Mouse (Mus musculus) adrenal gland, adult 8-10 months (tissue): Measurements from ENCODE around the gene Atg14. TPM values are rescaled to one million over a fixed set of nuclear protein-coding genes. Genes with fewer than 3 reads are reported as not detected.
A peak's percentile ranks its signal among the peaks of the same experiment; 100 is the strongest.
"Not testable (repeated sequence)": the region's sequence is repeated elsewhere in the genome, so short reads cannot be mapped to it uniquely, and the experiment has no call there.

Source experiments
- DNase-seq: peaks from one replicate; pipeline ENCODE4 v3.0.0; 2022
- total RNA-seq, 4 experiments: library from RNA; stranded (reverse); gene quantifications; 2 replicates each; pipeline ENCODE4 v1.2.4; 2022

Gene Atg14
- total RNA-seq, 4 experiments from 2014 or later = 14.2 to 21.5 (median 20.2) TPM

GRCm38 (mm10) chr14:47542283-47542682 lies 28.2 kb downstream of the Atg14 start:
- DNase-seq = no peak

GRCm38 (mm10) chr14:47541325-47541948 lies 29.0 kb downstream of the Atg14 start:
- DNase-seq = no peak

GRCm38 (mm10) chr14:47535096-47535495 lies 35.4 kb downstream of the Atg14 start:
- no peak for DNase-seq

GRCm38 (mm10) chr14:47534176-47534525 lies 36.3 kb downstream of the Atg14 start:
- DNase-seq = no peak

GRCm38 (mm10) chr14:47533365-47534175 lies 36.9 kb downstream of the Atg14 start:
- DNase-seq = peak; percentile 80

- no peak for DNase-seq
These were observed 38.0 kb downstream of the Atg14 start for GRCm38 (mm10) chr14:47532496-47532895.

GRCm38 (mm10) chr14:47529592-47529991 lies 40.9 kb downstream of the Atg14 start:
- not testable (repeated sequence) for DNase-seq

GRCm38 (mm10) chr14:47529019-47529418 lies 41.4 kb downstream of the Atg14 start:
- DNase-seq = peak; percentile 34

GRCm38 (mm10) chr14:47528293-47528692 lies 42.2 kb downstream of the Atg14 start:
- DNase-seq = no peak

GRCm38 (mm10) chr14:47527833-47528232 lies 42.6 kb downstream of the Atg14 start:
- DNase-seq = no peak

GRCm38 (mm10) chr14:47525861-47526260 lies 44.6 kb downstream of the Atg14 start:
- no peak for DNase-seq

- DNase-seq = no peak
These were observed 45.1 kb downstream of the Atg14 start for GRCm38 (mm10) chr14:47525374-47525773.

- no peak for DNase-seq
These were observed 48.1 kb downstream of the Atg14 start for GRCm38 (mm10) chr14:47522301-47522700.

- no peak for DNase-seq
These were observed 48.8 kb downstream of the Atg14 start for GRCm38 (mm10) chr14:47521609-47522008.

GRCm38 (mm10) chr14:47520751-47521449 lies 49.5 kb downstream of the Atg14 start:
- DNase-seq = no peak

- peak; percentile 77 for DNase-seq
These were observed 51.8 kb downstream of the Atg14 start for GRCm38 (mm10) chr14:47518619-47519018.

- no peak for DNase-seq
These were observed 53.7 kb downstream of the Atg14 start for GRCm38 (mm10) chr14:47516755-47517154.

- DNase-seq = no peak
These were observed 54.8 kb downstream of the Atg14 start for GRCm38 (mm10) chr14:47515636-47516035.

- peak; percentile 36 for DNase-seq
These were observed 55.5 kb downstream of the Atg14 start for GRCm38 (mm10) chr14:47514816-47515453.

GRCm38 (mm10) chr14:47513606-47514005 lies 56.8 kb downstream of the Atg14 start:
- DNase-seq = no peak

- no peak for DNase-seq
These were observed 60.2 kb downstream of the Atg14 start for GRCm38 (mm10) chr14:47510244-47510643.

- no peak for DNase-seq
These were observed 62.4 kb downstream of the Atg14 start for GRCm38 (mm10) chr14:47508035-47508434.

- no peak for DNase-seq
These were observed 63.8 kb downstream of the Atg14 start for GRCm38 (mm10) chr14:47506676-47507075.
